Mouse (Mus musculus): ENCODE data around the gene Bcl2l11. TPM values are rescaled to one million over a fixed set of nuclear protein-coding genes. Genes with fewer than 3 reads are reported as not detected.

Bcl2l11 gene
- 6.8 and 8.0 TPM in 2 replicates for polyA plus RNA-seq (2012; rRNA removed)

DNA sequence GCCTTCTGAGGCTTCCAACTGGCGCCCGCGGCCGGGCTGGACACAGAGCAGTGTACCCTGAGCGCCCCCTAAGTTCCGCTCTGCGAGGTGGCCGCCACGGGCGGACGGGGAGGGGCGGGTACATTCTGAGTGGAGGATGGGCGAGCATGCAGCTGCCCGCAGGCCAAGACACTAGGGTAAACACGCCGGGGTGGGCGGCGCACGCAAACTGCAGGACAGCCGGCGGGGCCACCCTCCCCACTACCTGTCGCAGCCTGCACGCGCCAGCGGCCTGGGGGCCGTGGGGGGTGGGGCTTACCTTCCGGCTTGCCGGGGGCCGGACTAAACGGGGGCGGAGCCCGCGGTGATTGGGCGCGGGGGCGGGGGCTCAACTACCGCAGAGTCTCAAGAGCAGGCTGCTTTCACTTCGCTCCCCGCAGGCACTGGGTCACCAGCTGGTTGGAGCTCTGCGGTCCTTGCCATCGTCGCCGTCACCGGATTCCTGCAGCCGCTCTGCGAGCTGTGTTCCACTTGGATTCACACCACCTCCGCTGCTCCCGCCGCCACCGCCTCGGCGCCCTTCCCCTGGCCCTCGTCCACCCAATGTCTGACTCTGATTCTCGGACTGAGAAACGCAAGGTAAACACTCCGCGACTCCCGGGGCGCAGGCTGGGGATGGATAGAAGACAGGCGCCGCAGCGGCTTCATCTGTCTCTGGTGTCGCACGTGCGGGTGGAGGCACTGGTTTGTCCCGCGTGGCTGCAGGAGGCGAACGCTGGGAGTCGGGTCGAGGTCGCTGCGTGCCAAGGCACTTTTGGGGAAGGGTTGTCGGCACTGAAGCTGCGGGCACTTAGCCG, at the start of gene Bcl2l11:
Bcl2l11 (plus strand) TSS at position 404 of the 836 bp plus-strand sequence.

